Mouse (Mus musculus) monocyte, adult 5-6 weeks (primary cell): ENCODE measurements around the gene Mogat2. TPM values are rescaled to one million over a fixed set of nuclear protein-coding genes. Genes with fewer than 3 reads are reported as not detected.
A peak's percentile ranks its signal among the peaks of the same experiment; 100 is the strongest.

Experiments used
- ATAC-seq: fragments of 153-309, 156-312 bp; replicated peaks from 2 replicates; pipeline ENCODE4 v1.8.0; 2017; ENCODE audit warnings: mild to moderate bottlenecking; ENCODE audit not compliant: low TSS enrichment, insufficient number of reproducible peaks, severe bottlenecking, poor library complexity, low FRiP score
- total RNA-seq: library from RNA; stranded (forward); fragments of 200-1000, 200-491, 200-594 nt; gene quantifications from 3 replicates; pipeline ENCODE4 v1.2.3, GENCODE M21; 2017

The Mogat2 gene
- total RNA-seq, 1 experiment from 2014 or later, result not detected

GRCm38 (mm10) chr7:99206364-99206763 is 32.1 kb downstream of the Mogat2 start:
- no peak for ATAC-seq

- no peak for ATAC-seq
Observed at GRCm38 (mm10) chr7:99202163-99202562, 36.3 kb downstream of the Mogat2 start.

GRCm38 (mm10) chr7:99200290-99200689 is 38.1 kb downstream of the Mogat2 start:
- no peak for ATAC-seq

- no peak for ATAC-seq
Observed at GRCm38 (mm10) chr7:99199451-99200175, 38.8 kb downstream of the Mogat2 start.

GRCm38 (mm10) chr7:99198811-99199210 is 39.6 kb downstream of the Mogat2 start:
- ATAC-seq, result no peak

- no peak for ATAC-seq
Observed at GRCm38 (mm10) chr7:99194511-99194910, 43.9 kb downstream of the Mogat2 start.

GRCm38 (mm10) chr7:99193926-99194325 is 44.5 kb downstream of the Mogat2 start:
- ATAC-seq, result no peak

- no peak for ATAC-seq
Observed at GRCm38 (mm10) chr7:99191411-99191810, 47.0 kb downstream of the Mogat2 start.

GRCm38 (mm10) chr7:99189885-99190284 is 48.5 kb downstream of the Mogat2 start:
- ATAC-seq, result peak; percentile 69

- ATAC-seq, result no peak
Observed at GRCm38 (mm10) chr7:99188630-99189029, 49.8 kb downstream of the Mogat2 start.

- ATAC-seq, result no peak
Observed at GRCm38 (mm10) chr7:99187451-99187850, 51.0 kb downstream of the Mogat2 start.

- no peak for ATAC-seq
Observed at GRCm38 (mm10) chr7:99185405-99185804, 53.0 kb downstream of the Mogat2 start.

GRCm38 (mm10) chr7:99183751-99184150 is 54.7 kb downstream of the Mogat2 start:
- peak; percentile 68 for ATAC-seq

- peak; percentile 75 for ATAC-seq
Observed at GRCm38 (mm10) chr7:99182432-99183172, 55.8 kb downstream of the Mogat2 start, which contains the start of gene Dgat2. TSS of gene Dgat2 (minus strand) at chr7:99182719.

GRCm38 (mm10) chr7:99181619-99182431 is 56.6 kb downstream of the Mogat2 start:
- no peak for ATAC-seq

GRCm38 (mm10) chr7:99180162-99180561 is 58.3 kb downstream of the Mogat2 start:
- no peak for ATAC-seq

GRCm38 (mm10) chr7:99179271-99179670 is 59.1 kb downstream of the Mogat2 start:
- ATAC-seq, result no peak

- no peak for ATAC-seq
Observed at GRCm38 (mm10) chr7:99177386-99177785, 61.0 kb downstream of the Mogat2 start.

GRCm38 (mm10) chr7:99175666-99176065 is 62.8 kb downstream of the Mogat2 start:
- no peak for ATAC-seq
